Comparison of ENCODE assay signal across 9 mouse cellular contexts in genomic region chr4:152165036-152165931, GRCm38 (mm10). TPM values are rescaled to one million over a fixed set of nuclear protein-coding genes. Genes with fewer than 3 reads are reported as not detected.
DNase-seq lines count a peak whose midpoint lies in the region; ATAC-seq and TF ChIP-seq lines count a peak whose summit lies in the region.
"Had no signal": no experiment of that assay in that cellular context is flagged by ENCODE, and none has a peak within 500 bp of the region (broad histone marks: within the 10 kb centered on the region; RNA-seq: fewer than 3 reads in every experiment).

No protein-coding gene starts in this region.

- ATAC-seq in forebrain, embryonic 15.5 days (replicated peaks): no peak
- ATAC-seq in megakaryocyte, adult 5-6 weeks (ENCODE audit: poor library complexity, severe bottlenecking): peak; percentile 84
- ATAC-seq in stomach, embryonic 15.5 days (ENCODE audit: insufficient read depth, low FRiP score, low read depth): peak; percentile 25; the same call in 1 of the 2 replicates

- H3K36me3 ChIP-seq in forebrain, embryonic 10.5 days (replicated peaks): no peaks in the 10 kb centered on the region
- H3K36me3 ChIP-seq in forebrain, embryonic 15.5 days: no peaks in the 10 kb centered on the region
- H3K36me3 ChIP-seq in stomach, embryonic 15.5 days: no peaks in the 10 kb centered on the region

- H3K4me1 ChIP-seq in forebrain, embryonic 10.5 days: peaks cover 6% of the 10 kb centered on the region
- peaks cover 6% of the 10 kb centered on the region; the same call in 1 of the 2 replicates for H3K4me1 ChIP-seq in forebrain, embryonic 15.5 days
- H3K4me1 ChIP-seq in cerebellum, adult 2 months (ENCODE audit: control insufficient read depth, insufficient read depth, low read length): peaks cover 5% of the 10 kb centered on the region; the same call in 1 of the 2 replicates
- H3K4me1 ChIP-seq in stomach, embryonic 15.5 days: peaks cover 3% of the 10 kb centered on the region; the same call in 1 of the 2 replicates

- WGBS in forebrain, embryonic 10.5 days: 30% methylated on average over 22 of the region's 22 CpGs
- WGBS in forebrain, embryonic 15.5 days: 28% methylated on average over 22 of the region's 22 CpGs
- WGBS in cerebellum, adult 2 months: 28% methylated on average over 22 of the region's 22 CpGs
- 17% methylated on average over 22 of the region's 22 CpGs for WGBS in stomach, embryonic 15.5 days

- H3K27ac ChIP-seq in forebrain, embryonic 10.5 days: no peak overlapping the region
- H3K27ac ChIP-seq in forebrain, embryonic 15.5 days (replicated peaks): no peak overlapping the region
- H3K27ac ChIP-seq in cerebellum, adult 2 months (ENCODE audit: insufficient read depth, low read length): no peak overlapping the region
- peak overlapping the region; percentile 51 for H3K27ac ChIP-seq in stomach, embryonic 15.5 days

- H3K9me3 ChIP-seq in forebrain, embryonic 10.5 days: peaks cover 6% of the 10 kb centered on the region; the same call in 1 of the 2 replicates
- no peaks in the 10 kb centered on the region for H3K9me3 ChIP-seq in forebrain, embryonic 15.5 days
- H3K9me3 ChIP-seq in stomach, embryonic 15.5 days: no peaks in the 10 kb centered on the region

- no peak overlapping the region for H3K4me2 ChIP-seq in forebrain, embryonic 15.5 days (replicated peaks)
- peak overlapping the region; percentile 24; the same call in 1 of the 2 replicates for H3K4me2 ChIP-seq in stomach, embryonic 15.5 days

- peak; percentile 75 for TF ChIP-seq CTCF in cerebellum, adult 2 months (IDR thresholded peaks at IDR 0.05; ENCODE audit: borderline replicate concordance, insufficient read depth, low read depth, low read length)

- H3K4me3 ChIP-seq in forebrain, embryonic 10.5 days: no peak overlapping the region
- H3K4me3 ChIP-seq in forebrain, embryonic 15.5 days: no peak overlapping the region
- H3K4me3 ChIP-seq in cerebellum, adult 2 months (replicated peaks; ENCODE audit: insufficient read depth, low read depth, low read length): no peak overlapping the region
- H3K4me3 ChIP-seq in stomach, embryonic 15.5 days (replicated peaks): no peak overlapping the region

- no peak for TF ChIP-seq POLR2A in cerebellum, adult 2 months (IDR thresholded peaks at IDR 0.05; ENCODE audit: borderline replicate concordance, insufficient read depth, low read length)

- peak; percentile 71 for DNase-seq in forebrain, embryonic 10.5 days (ENCODE audit: extremely low spot score, low spot score)
- DNase-seq in CD4-positive, CD25-positive, alpha-beta regulatory T cell, adult 2 months (ENCODE audit: low read depth, low spot score): peak; percentile 76
- peak; percentile 55 to 76 for DNase-seq in cerebellum, adult 2 months
- peak; percentile 49 for DNase-seq in gastrocnemius, postnatal 25 days
- peak; percentile 89 for DNase-seq in kidney, postnatal 4 days

- no peak overlapping the region for H3K9ac ChIP-seq in forebrain, embryonic 15.5 days (replicated peaks)
- H3K9ac ChIP-seq in stomach, embryonic 15.5 days: no peak overlapping the region

- H3K27me3 ChIP-seq in forebrain, embryonic 10.5 days (ENCODE audit: poor library complexity, severe bottlenecking): peaks cover 74% of the 10 kb centered on the region
- H3K27me3 ChIP-seq in forebrain, embryonic 15.5 days: peaks cover 19% of the 10 kb centered on the region
- H3K27me3 ChIP-seq in cerebellum, adult 2 months (ENCODE audit: control insufficient read depth, insufficient read depth, low read length): no peaks in the 10 kb centered on the region; the same call in 1 of the 2 replicates
- H3K27me3 ChIP-seq in stomach, embryonic 15.5 days (replicated peaks): peaks cover 18% of the 10 kb centered on the region

RNA-seq across cellular contexts. Expression of gene Hes2, which starts 6.6 kb away (rescaled TPM):
- polyA plus RNA-seq in forebrain, embryonic 10.5 days (2016; fragmentation: Nextera tagmentation; extraction: Ambion mirVana): not detected in 2 replicates
- not detected in 2 replicates for polyA plus RNA-seq in forebrain, embryonic 15.5 days (2015; fragmentation: Nextera tagmentation; extraction: Ambion mirVana)
- polyA plus RNA-seq in cerebellum, adult 2 months (2012; rRNA removed): not detected in 2 replicates
- total RNA-seq in gastrocnemius, postnatal 25 days (2021): not detected
- not detected in 2 replicates for total RNA-seq in megakaryocyte, adult 5-6 weeks (2015)
- not detected in 2 replicates for total RNA-seq in megakaryocyte, adult 5-6 weeks (2017)
- 0.43 and 0.44 TPM in 2 replicates for polyA plus RNA-seq in stomach, embryonic 15.5 days (2015; fragmentation: Nextera tagmentation; extraction: Ambion mirVana)
- total RNA-seq: left cerebral cortex, postnatal 10 days had no signal

RNA-seq across cellular contexts. Expression of gene Acot7, which starts 12.7 kb away (rescaled TPM):
- polyA plus RNA-seq in forebrain, embryonic 10.5 days (2016; fragmentation: Nextera tagmentation; extraction: Ambion mirVana): 61.0 and 64.4 TPM in 2 replicates
- 210 and 219 TPM in 2 replicates for polyA plus RNA-seq in forebrain, embryonic 15.5 days (2015; fragmentation: Nextera tagmentation; extraction: Ambion mirVana)
- polyA plus RNA-seq in cerebellum, adult 2 months (2012; rRNA removed): 508 and 523 TPM in 2 replicates
- total RNA-seq in gastrocnemius, postnatal 25 days (2021): 10 to 100 TPM; 15.4 to 19.1 TPM
- total RNA-seq in megakaryocyte, adult 5-6 weeks (2015): 43.3 and 44.5 TPM in 2 replicates
- 40.1 and 43.3 TPM in 2 replicates for total RNA-seq in megakaryocyte, adult 5-6 weeks (2017)
- 60.0 and 63.1 TPM in 2 replicates for polyA plus RNA-seq in stomach, embryonic 15.5 days (2015; fragmentation: Nextera tagmentation; extraction: Ambion mirVana)

RNA-seq across cellular contexts. Expression of gene Espn, which starts 13.1 kb away (rescaled TPM):
- 5.6 and 5.9 TPM in 2 replicates for polyA plus RNA-seq in forebrain, embryonic 10.5 days (2016; fragmentation: Nextera tagmentation; extraction: Ambion mirVana)
- polyA plus RNA-seq in forebrain, embryonic 15.5 days (2015; fragmentation: Nextera tagmentation; extraction: Ambion mirVana): 0.09 and 0.10 TPM in 2 replicates
- polyA plus RNA-seq in cerebellum, adult 2 months (2012; rRNA removed): 7.1 and 8.3 TPM in 2 replicates
- total RNA-seq in gastrocnemius, postnatal 25 days (2021): under 1 TPM; 0.23 to 0.38 TPM
- 1.2 and 1.4 TPM in 2 replicates for total RNA-seq in megakaryocyte, adult 5-6 weeks (2015)
- total RNA-seq in megakaryocyte, adult 5-6 weeks (2017): 0.22 and 0.24 TPM in 2 replicates
- polyA plus RNA-seq in stomach, embryonic 15.5 days (2015; fragmentation: Nextera tagmentation; extraction: Ambion mirVana): 15.9 and 19.2 TPM in 2 replicates

RNA-seq across cellular contexts. Expression of gene Tnfrsf25, which starts 49.5 kb away (rescaled TPM):
- 0.72 and 0.96 TPM in 2 replicates for polyA plus RNA-seq in forebrain, embryonic 10.5 days (2016; fragmentation: Nextera tagmentation; extraction: Ambion mirVana)
- polyA plus RNA-seq in forebrain, embryonic 15.5 days (2015; fragmentation: Nextera tagmentation; extraction: Ambion mirVana): 0.53 and 1.0 TPM in 2 replicates
- polyA plus RNA-seq in cerebellum, adult 2 months (2012; rRNA removed): 1.2 and 1.4 TPM in 2 replicates
- total RNA-seq in gastrocnemius, postnatal 25 days (2021): 1 to 10 TPM; 1.2 TPM
- total RNA-seq in megakaryocyte, adult 5-6 weeks (2015): 0.13 and 0.25 TPM in 2 replicates
- total RNA-seq in megakaryocyte, adult 5-6 weeks (2017): 0.18 and 2.8 TPM in 2 replicates
- 0.84 and 1.4 TPM in 2 replicates for polyA plus RNA-seq in stomach, embryonic 15.5 days (2015; fragmentation: Nextera tagmentation; extraction: Ambion mirVana)
